Mouse (Mus musculus) hindbrain, embryonic 13.5 days (tissue): ENCODE measurements at regions not wholly inside any gene's neighbourhood (a gene's known extent, or its start where the extent isn't known, plus 50 kb on each side); places are given as distances from the start of the nearest gene placed in this dataset.

Experiments used
- ATAC-seq: fragments of 200-750 bp; cut with Nextera tagmentation; 2 replicates; pipeline ENCODE4 v1.8.0; 2017; ENCODE audit warnings: moderate TSS enrichment; ENCODE audit not compliant: low FRiP score
- H3K27ac ChIP-seq: fragments of 300-500 bp; sonication (generic); 2 replicates; pipeline ENCODE4 v1.5.1; 2015; ENCODE audit warnings: inconsistent platforms, mild to moderate bottlenecking, moderate library complexity
- H3K27me3 ChIP-seq: fragments of 300-500 bp; sonication (generic); 2 replicates; pipeline ENCODE4 v1.6.1; 2015; ENCODE audit warnings: mild to moderate bottlenecking, inconsistent platforms
- H3K36me3 ChIP-seq: fragments of 300-500 bp; sonication (generic); 2 replicates; pipeline ENCODE4 v1.6.1; 2015; ENCODE audit warnings: mild to moderate bottlenecking, inconsistent platforms
- H3K4me1 ChIP-seq: fragments of 300-500 bp; sonication (generic); replicated peaks from 2 replicates; pipeline ENCODE4 v1.6.1; 2015; ENCODE audit warnings: inconsistent platforms
- H3K4me2 ChIP-seq: fragments of 300-500 bp; sonication (generic); 2 replicates; pipeline ENCODE4 v1.6.1; 2015; ENCODE audit warnings: inconsistent platforms, mild to moderate bottlenecking, moderate library complexity
- H3K4me3 ChIP-seq: fragments of 300-500 bp; sonication (generic); 2 replicates; pipeline ENCODE4 v1.5.1; 2015; ENCODE audit warnings: mild to moderate bottlenecking, inconsistent platforms
- H3K9ac ChIP-seq: fragments of 300-500 bp; sonication (generic); 2 replicates; pipeline ENCODE4 v1.6.1; 2015; ENCODE audit warnings: mild to moderate bottlenecking, inconsistent platforms
- H3K9me3 ChIP-seq: fragments of 300-500 bp; sonication (generic); 2 replicates; pipeline ENCODE4 v1.6.1; 2016; ENCODE audit warnings: inconsistent platforms
- WGBS: fragments of 180-500 bp; shearing (Covaris S2); methylation state at CpG from one replicate; pipeline ENCODE4 v1.1.7; 2015; 5-methylcytosine and 5-hydroxymethylcytosine counted together

DNA sequence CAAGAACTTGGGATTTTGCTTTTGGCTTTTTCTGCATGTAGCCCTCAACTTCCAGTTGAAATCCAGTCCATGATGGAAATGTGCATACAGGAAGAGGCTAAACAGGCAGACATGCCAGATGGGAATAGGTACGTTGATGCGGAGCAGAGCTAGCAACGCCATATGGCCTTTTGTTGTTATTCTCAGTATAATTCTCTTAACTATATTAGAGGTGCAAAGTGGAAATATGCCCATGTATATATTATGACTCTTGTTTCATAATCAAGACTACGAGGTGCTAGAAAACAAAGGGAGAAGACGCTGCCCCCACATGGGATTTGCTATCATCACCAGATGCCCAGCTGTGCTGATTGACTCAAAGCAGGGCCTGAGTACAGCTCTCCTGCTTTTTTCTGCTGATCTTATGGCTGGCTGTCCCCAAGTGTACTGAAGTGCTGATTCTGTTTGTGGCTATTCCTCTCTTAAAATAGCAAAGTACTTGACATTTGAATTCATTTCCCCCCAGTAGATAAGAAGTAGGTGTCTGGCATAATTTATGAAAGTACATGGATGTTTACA is 159.7 kb upstream of the Tmtc4 start:
- Histone ChIP-seq H3K27ac (no peak overlapping the region), H3K4me2 (no peak overlapping the region), H3K4me1 (peaks cover 9% of the 10 kb centered on the region; the same call in 1 of the 2 replicates), H3K4me3 (no peak overlapping the region), H3K36me3 (no peaks in the 10 kb centered on the region), H3K9me3 (no peaks in the 10 kb centered on the region), H3K9ac (no peak overlapping the region), H3K27me3 (no peaks in the 10 kb centered on the region)
- ATAC-seq = no peak
- 62% methylated on average over 5 of the region's 5 CpGs for WGBS

DNA sequence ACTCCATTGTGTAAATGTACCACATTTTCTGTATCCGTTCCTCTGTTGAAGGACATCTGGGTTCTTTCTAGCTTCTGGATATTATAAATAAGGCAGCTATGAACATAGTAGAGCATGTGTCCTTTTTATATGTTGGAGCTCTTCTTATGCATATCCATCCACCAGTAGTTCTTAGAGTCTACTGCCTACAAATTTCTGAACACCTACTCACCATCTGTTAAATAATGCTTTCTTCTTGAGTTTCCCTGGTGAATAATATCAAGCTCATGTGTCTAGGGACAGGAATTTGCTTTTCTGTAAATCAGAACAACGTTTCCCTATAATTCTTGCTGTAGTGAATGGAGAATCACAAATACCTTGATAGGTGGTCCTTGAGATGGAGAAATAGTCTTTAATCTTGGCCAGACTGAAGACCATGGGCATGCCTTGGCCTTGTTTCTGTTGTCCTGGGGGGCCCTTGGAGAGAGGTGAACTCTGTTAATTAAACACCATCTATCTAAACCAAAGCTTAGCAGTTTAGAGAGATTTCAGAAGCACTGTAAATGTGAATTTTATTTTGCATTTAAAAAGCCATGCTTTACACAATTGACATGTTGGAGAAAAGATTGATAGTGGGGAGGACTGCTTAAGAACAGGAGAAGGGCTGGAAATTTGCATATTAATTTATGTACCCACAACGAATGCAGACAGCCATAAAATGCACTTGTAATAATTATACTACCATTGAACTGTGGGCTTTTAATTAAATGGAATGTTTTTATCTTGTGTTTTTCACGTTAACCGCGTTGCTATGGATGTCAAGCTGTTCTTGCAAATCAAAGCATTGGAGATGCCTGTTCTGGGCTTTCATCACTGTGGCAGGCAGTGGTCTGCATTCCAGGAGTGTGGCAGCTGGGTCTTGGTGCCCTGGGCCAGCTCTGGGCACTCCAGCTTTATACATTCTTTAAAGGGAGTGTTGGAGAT is 155.2 kb upstream of the Tmtc4 start:
- Histone ChIP-seq H3K4me1 (peaks cover 4% of the 10 kb centered on the region; the same call in 1 of the 2 replicates), H3K4me2 (no peak overlapping the region), H3K9me3 (no peaks in the 10 kb centered on the region), H3K27me3 (no peaks in the 10 kb centered on the region), H3K9ac (no peak overlapping the region), H3K36me3 (no peaks in the 10 kb centered on the region), H3K27ac (peak overlapping the region; percentile 76), H3K4me3 (no peak overlapping the region)
- 43% methylated on average over 6 of the region's 6 CpGs for WGBS
- peak; percentile 92 for ATAC-seq

GRCm38 (mm10) chr14:123133979-123134378 is 150.1 kb upstream of the Tmtc4 start:
- no peak for ATAC-seq
- H3K4me1 ChIP-seq = no peaks in the 10 kb centered on the region
- WGBS = 53% methylated on average over 1 of the region's 1 CpGs
- H3K4me2 ChIP-seq = no peak overlapping the region
- no peak overlapping the region for H3K9ac ChIP-seq
- H3K27ac ChIP-seq = no peak overlapping the region
- no peak overlapping the region for H3K4me3 ChIP-seq
- H3K9me3 ChIP-seq = no peaks in the 10 kb centered on the region
- no peaks in the 10 kb centered on the region for H3K27me3 ChIP-seq
- no peaks in the 10 kb centered on the region for H3K36me3 ChIP-seq

- Histone ChIP-seq H3K4me2 (no peak overlapping the region), H3K9ac (no peak overlapping the region), H3K36me3 (no peaks in the 10 kb centered on the region), H3K4me1 (no peaks in the 10 kb centered on the region), H3K27me3 (no peaks in the 10 kb centered on the region), H3K4me3 (no peak overlapping the region), H3K27ac (no peak overlapping the region), H3K9me3 (peaks cover 4% of the 10 kb centered on the region; the same call in 1 of the 2 replicates)
- 88% methylated on average over 2 of the region's 2 CpGs for WGBS
- ATAC-seq = no peak
Observed at GRCm38 (mm10) chr14:123120361-123120760, 136.5 kb upstream of the Tmtc4 start.

GRCm38 (mm10) chr14:123116337-123116736 is 132.5 kb upstream of the Tmtc4 start:
- no peaks in the 10 kb centered on the region for H3K27me3 ChIP-seq
- H3K27ac ChIP-seq = no peak overlapping the region
- H3K4me1 ChIP-seq = no peaks in the 10 kb centered on the region
- no peak overlapping the region for H3K9ac ChIP-seq
- WGBS = 91% methylated on average over 1 of the region's 1 CpGs
- H3K4me3 ChIP-seq = no peak overlapping the region
- H3K36me3 ChIP-seq = no peaks in the 10 kb centered on the region
- no peak for ATAC-seq
- H3K9me3 ChIP-seq = no peaks in the 10 kb centered on the region
- no peak overlapping the region for H3K4me2 ChIP-seq

DNA sequence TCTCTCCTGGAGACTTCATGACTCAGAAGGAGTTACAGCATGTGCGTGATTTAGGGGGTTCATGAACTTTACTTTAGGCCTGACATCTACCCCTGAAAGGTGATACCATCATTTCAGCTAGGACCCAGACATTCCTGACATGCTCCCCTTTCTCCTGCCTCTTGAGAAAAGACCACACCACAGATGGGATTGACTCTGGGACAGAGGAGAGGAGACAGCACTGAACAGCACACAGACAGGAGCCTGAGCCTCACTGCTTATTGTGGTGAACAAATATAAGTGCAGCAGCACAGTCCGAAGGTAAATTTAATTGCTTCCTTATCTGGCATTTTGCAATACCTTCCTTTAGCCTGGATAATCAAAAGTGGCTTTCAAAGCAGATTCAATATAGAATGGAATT is 126.7 kb upstream of the Tmtc4 start:
- ATAC-seq = no peak
- Histone ChIP-seq H3K4me1 (no peaks in the 10 kb centered on the region), H3K27me3 (no peaks in the 10 kb centered on the region), H3K4me2 (no peak overlapping the region), H3K4me3 (no peak overlapping the region), H3K9ac (no peak overlapping the region), H3K27ac (no peak overlapping the region), H3K36me3 (no peaks in the 10 kb centered on the region), H3K9me3 (no peaks in the 10 kb centered on the region)
- 81% methylated on average over 2 of the region's 2 CpGs for WGBS

GRCm38 (mm10) chr14:123100371-123100770 is 116.5 kb upstream of the Tmtc4 start:
- Histone ChIP-seq H3K27ac (no peak overlapping the region), H3K36me3 (no peaks in the 10 kb centered on the region), H3K4me3 (no peak overlapping the region), H3K27me3 (no peaks in the 10 kb centered on the region), H3K9me3 (no peaks in the 10 kb centered on the region), H3K9ac (no peak overlapping the region), H3K4me2 (no peak overlapping the region), H3K4me1 (no peaks in the 10 kb centered on the region)
- 96% methylated on average over 1 of the region's 1 CpGs for WGBS
- no peak for ATAC-seq

DNA sequence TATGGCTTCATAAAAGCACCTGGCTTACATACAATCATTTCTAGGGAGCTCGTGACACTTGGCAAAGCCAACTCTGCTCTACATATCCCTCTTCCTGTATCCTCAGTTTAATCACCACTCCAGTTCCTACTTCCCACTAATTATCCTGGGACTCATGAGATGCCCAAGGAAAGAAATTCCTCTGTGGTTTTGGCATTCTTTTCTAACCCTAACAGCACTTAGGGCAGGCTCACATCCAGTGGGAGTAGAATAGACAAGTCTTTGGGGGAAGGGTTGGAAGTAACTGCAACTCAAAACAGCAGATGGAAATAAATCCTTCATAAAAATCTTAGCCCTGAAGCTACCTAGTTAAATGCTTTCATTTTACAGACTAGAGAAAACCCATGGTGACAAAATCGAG is 112.3 kb upstream of the Tmtc4 start:
- H3K4me3 ChIP-seq = no peak overlapping the region
- H3K9me3 ChIP-seq = no peaks in the 10 kb centered on the region
- no peaks in the 10 kb centered on the region for H3K4me1 ChIP-seq
- 94% methylated on average over 2 of the region's 2 CpGs for WGBS
- ATAC-seq = no peak
- no peak overlapping the region for H3K4me2 ChIP-seq
- H3K9ac ChIP-seq = no peak overlapping the region
- H3K36me3 ChIP-seq = no peaks in the 10 kb centered on the region
- no peaks in the 10 kb centered on the region for H3K27me3 ChIP-seq
- no peak overlapping the region for H3K27ac ChIP-seq

DNA sequence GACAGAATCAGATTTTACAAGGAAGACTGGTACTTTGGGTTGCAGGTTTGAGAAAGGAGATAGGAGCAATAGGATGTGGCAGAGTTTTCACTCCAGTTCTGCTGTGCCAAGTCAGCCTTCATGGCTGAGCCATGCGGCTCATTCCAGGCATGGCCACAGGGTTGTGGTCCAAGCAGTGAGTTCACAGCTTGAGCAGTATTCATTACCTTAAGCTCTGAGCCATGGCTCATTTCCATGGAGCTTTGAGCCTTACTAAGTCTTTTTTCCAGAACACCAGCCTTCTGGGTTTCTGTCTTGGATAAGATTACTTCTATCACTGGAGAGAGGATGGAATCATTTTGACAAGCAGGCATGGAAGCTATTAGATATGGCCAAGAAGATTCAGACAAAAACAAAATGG is 98.2 kb upstream of the Tmtc4 start:
- Histone ChIP-seq H3K4me1 (no peaks in the 10 kb centered on the region), H3K4me3 (no peak overlapping the region), H3K27ac (no peak overlapping the region), H3K9me3 (no peaks in the 10 kb centered on the region), H3K36me3 (no peaks in the 10 kb centered on the region), H3K4me2 (no peak overlapping the region), H3K9ac (no peak overlapping the region), H3K27me3 (no peaks in the 10 kb centered on the region)
- no peak for ATAC-seq
- 96% methylated on average over 1 of the region's 1 CpGs for WGBS

- WGBS = 55% methylated on average over 4 of the region's 4 CpGs
- Histone ChIP-seq H3K27ac (no peak overlapping the region), H3K36me3 (no peaks in the 10 kb centered on the region)
Observed at GRCm38 (mm10) chr14:123081016-123081714, 97.3 kb upstream of the Tmtc4 start.

GRCm38 (mm10) chr14:123079733-123080132 is 95.9 kb upstream of the Tmtc4 start:
- no peak overlapping the region for H3K4me2 ChIP-seq
- H3K4me3 ChIP-seq = no peak overlapping the region
- no peaks in the 10 kb centered on the region for H3K36me3 ChIP-seq
- no peaks in the 10 kb centered on the region for H3K27me3 ChIP-seq
- H3K4me1 ChIP-seq = no peaks in the 10 kb centered on the region
- 98% methylated on average over 2 of the region's 2 CpGs for WGBS
- H3K27ac ChIP-seq = no peak overlapping the region
- H3K9me3 ChIP-seq = no peaks in the 10 kb centered on the region
- no peak for ATAC-seq
- H3K9ac ChIP-seq = no peak overlapping the region

More at GRCm38 (mm10) chr14:123081016-123081714, 97.3 kb upstream of the Tmtc4 start:
- Histone ChIP-seq H3K27me3 (no peaks in the 10 kb centered on the region), H3K4me2 (no peak overlapping the region), H3K9me3 (no peaks in the 10 kb centered on the region), H3K4me1 (no peaks in the 10 kb centered on the region), H3K4me3 (no peak overlapping the region), H3K9ac (no peak overlapping the region)
- ATAC-seq = no peak

GRCm38 (mm10) chr14:123078804-123079203 is 95.0 kb upstream of the Tmtc4 start:
- 85% methylated on average over 3 of the region's 3 CpGs for WGBS
- H3K9me3 ChIP-seq = no peaks in the 10 kb centered on the region

More at GRCm38 (mm10) chr14:123078804-123079203, 95.0 kb upstream of the Tmtc4 start:
- Histone ChIP-seq H3K4me3 (no peak overlapping the region), H3K27ac (no peak overlapping the region), H3K27me3 (no peaks in the 10 kb centered on the region), H3K4me1 (no peaks in the 10 kb centered on the region), H3K36me3 (no peaks in the 10 kb centered on the region), H3K9ac (no peak overlapping the region), H3K4me2 (no peak overlapping the region)
- no peak for ATAC-seq
